In the genomic region with DNA sequence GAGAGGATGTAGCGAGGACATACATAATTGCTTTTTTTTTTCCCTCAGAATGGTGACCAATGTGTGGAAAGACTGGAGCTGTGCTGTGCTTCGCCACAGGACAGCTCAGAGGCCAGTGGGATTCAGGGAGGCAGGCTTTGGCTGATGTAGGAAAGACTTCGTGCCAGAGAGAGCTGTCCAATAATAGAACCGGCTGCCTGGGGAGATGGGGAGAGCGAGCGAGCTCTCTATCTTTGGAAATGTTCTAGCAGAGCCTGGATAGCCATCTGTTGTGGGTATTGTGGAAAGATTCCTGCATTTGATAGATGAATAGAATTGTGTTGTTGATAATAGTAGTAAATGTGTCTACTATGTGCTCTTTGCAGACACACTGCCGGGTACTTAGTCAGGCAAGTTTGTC, we compare ENCODE assay signal across 8 mouse cellular contexts.
DNase-seq lines count a peak whose midpoint lies in the region; ATAC-seq and TF ChIP-seq lines count a peak whose summit lies in the region.
"Had no signal": no experiment of that assay in that cellular context is flagged by ENCODE, and none has a peak within 500 bp of the region (broad histone marks: within the 10 kb centered on the region; RNA-seq: fewer than 3 reads in every experiment).

No protein-coding gene starts in this region.

- no peak for TF ChIP-seq CTCF in brain, embryonic 14.5 days (IDR thresholded peaks at IDR 0.05; ENCODE audit: borderline replicate concordance, extremely low read depth, insufficient read depth, insufficient read length)

- H3K27ac ChIP-seq in liver, embryonic 12.5 days = no peak overlapping the region

- no peak overlapping the region for H3K9ac ChIP-seq in liver, embryonic 12.5 days

- no peaks in the 10 kb centered on the region for H3K36me3 ChIP-seq in liver, embryonic 12.5 days

- ATAC-seq in liver, embryonic 12.5 days = no peak

- WGBS in liver, embryonic 12.5 days (ENCODE audit: insufficient replicate concordance) = 59% methylated on average over 7 of the region's 7 CpGs

- H3K4me2 ChIP-seq in liver, embryonic 12.5 days = no peak overlapping the region

- no peak overlapping the region for H3K4me3 ChIP-seq in liver, embryonic 12.5 days

- intact Hi-C loops in left cerebral cortex, postnatal 14 days (cut with DNase I) = no loop called here

- H3K4me1 ChIP-seq in liver, embryonic 12.5 days = no peaks in the 10 kb centered on the region

- peak; percentile 71 for DNase-seq in brain, embryonic 14.5 days (ENCODE audit: low read depth)
- peak; percentile 86 for DNase-seq in cerebellum, adult 11 months
- peak; percentile 57 to 58 for DNase-seq in frontal cortex, postnatal 14 days (ENCODE audit: low spot score in 2 of 2)
- peak; percentile 74 to 88 for DNase-seq in left cerebral cortex, postnatal 14 days (ENCODE audit: low spot score in 2 of 2)
- no peak for DNase-seq in adrenal gland, postnatal 36 days
- DNase-seq in lung, postnatal 36 days = no peak
- DNase-seq: thymus, adult 18-20 months had no signal

- no peaks in the 10 kb centered on the region for H3K9me3 ChIP-seq in liver, embryonic 12.5 days (replicated peaks)

- TF ChIP-seq POLR2A in brain, embryonic 14.5 days (IDR thresholded peaks at IDR 0.05; ENCODE audit: borderline replicate concordance, extremely low read depth, insufficient read depth, insufficient read length, poor library complexity, severe bottlenecking) = no peak

- H3K27me3 ChIP-seq in liver, embryonic 12.5 days (replicated peaks) = no peaks in the 10 kb centered on the region

Comparison
In these comparisons a context has a peak if more than half of its experiments do, and no peak if none do; other contexts are left out.
1. DNase-seq: peak in brain, embryonic 14.5 days (single experiment), cerebellum, adult 11 months (single experiment), frontal cortex, postnatal 14 days (2 of 2) and left cerebral cortex, postnatal 14 days (2 of 2); none in adrenal gland, postnatal 36 days (0 of 2) and lung, postnatal 36 days (single experiment).